Mouse (Mus musculus) ES-E14 (cell line): ENCODE measurements around the gene Spon1. TPM values are rescaled to one million over a fixed set of nuclear protein-coding genes. Genes with fewer than 3 reads are reported as not detected.

Experiments
- DNase-seq: peaks from one replicate; pipeline ENCODE4 v3.0.0-alpha.2; 2013; ENCODE audit warnings: low read depth, low spot score
- H3K27ac ChIP-seq: 2 replicates; pipeline ENCODE4 v1.5.1; 2012; ENCODE audit warnings: low read depth, mild to moderate bottlenecking, low read length, moderate library complexity, mixed read lengths; ENCODE audit not compliant: poor library complexity, insufficient read depth, severe bottlenecking
- H3K36me3 ChIP-seq: 2 replicates; pipeline ENCODE4 v1.6.1; 2012; ENCODE audit warnings: mild to moderate bottlenecking, low read length, moderate library complexity, mixed read lengths; ENCODE audit not compliant: control insufficient read depth, poor library complexity, insufficient read depth, severe bottlenecking
- H3K4me1 ChIP-seq, 2 experiments: fragments of 150-350 bp in 1 of 2; sonication (generic) in 1 of 2; 2 replicates each; pipeline ENCODE4 v1.6.1; 2012; ENCODE audit warnings: low read length in 2 of 2, mild to moderate bottlenecking in 1 of 2, mixed read lengths in 1 of 2; ENCODE audit not compliant: control insufficient read depth in 2 of 2, insufficient read depth in 2 of 2, poor library complexity in 1 of 2
- H3K4me3 ChIP-seq, 2 experiments: fragments of 150-350 bp in 1 of 2; sonication (generic) in 1 of 2; 2 replicates each; pipeline ENCODE4 v1.5.1; 2012; ENCODE audit warnings: low read length in 2 of 2, low read depth in 1 of 2, mild to moderate bottlenecking in 1 of 2, mixed read lengths in 1 of 2; ENCODE audit not compliant: insufficient read depth in 1 of 2, poor library complexity in 1 of 2, severe bottlenecking in 1 of 2
- H3K9ac ChIP-seq: 2 replicates; pipeline ENCODE4 v1.6.1; 2012; ENCODE audit warnings: low read depth, mild to moderate bottlenecking, low read length, mixed read lengths; ENCODE audit not compliant: poor library complexity, insufficient read depth, severe bottlenecking
- H3K9me3 ChIP-seq: fragments of 150-350 bp; sonication (generic); 2 replicates; pipeline ENCODE4 v1.6.1; 2012; ENCODE audit warnings: low read depth, mild to moderate bottlenecking, low read length; ENCODE audit not compliant: control insufficient read depth, insufficient read depth
- CHD2 ChIP-seq: IDR thresholded peaks from 2 replicates; pipeline ENCODE4 v1.6.1; 2014; ENCODE audit warnings: mild to moderate bottlenecking, low read depth, low read length, inconsistent platforms
- HCFC1 ChIP-seq: IDR thresholded peaks from 2 replicates; pipeline ENCODE4 v1.6.1; 2012; ENCODE audit warnings: low read length, inconsistent platforms, borderline replicate concordance; ENCODE audit not compliant: insufficient read depth
- MAFK ChIP-seq: IDR thresholded peaks from 2 replicates; pipeline ENCODE4 v1.6.1; 2014; ENCODE audit warnings: mild to moderate bottlenecking, low read depth, low read length, inconsistent platforms; ENCODE audit not compliant: insufficient read depth
- ZC3H11A ChIP-seq: IDR thresholded peaks from 2 replicates; pipeline ENCODE4 v1.6.1; 2012; ENCODE audit warnings: low read depth, mild to moderate bottlenecking, inconsistent platforms, low read length, borderline replicate concordance
- ZNF384 ChIP-seq: IDR thresholded peaks from 2 replicates; pipeline ENCODE4 v1.6.1; 2012; ENCODE audit warnings: low read depth, low read length, inconsistent platforms
- in situ Hi-C, 2 experiments: fragments of 600-800 bp; cut with MboI; formaldehyde crosslinking; loops; one replicate each; pipeline ENCODE4 v1.15.1; 2025; ENCODE audit warnings: low sequenced_read_pairs in 2 of 2, inconsistent platforms in 1 of 2; ENCODE audit not compliant: unreplicated experiment in 2 of 2
- total RNA-seq: library from RNA; depleted of rRNA; stranded (reverse); fragments of 300-350 nt; gene quantifications from 2 replicates; pipeline ENCODE4 v1.2.3, GENCODE M21; 2012

Gene Spon1
- total RNA-seq, 1 experiment = 0.13 TPM

DNA sequence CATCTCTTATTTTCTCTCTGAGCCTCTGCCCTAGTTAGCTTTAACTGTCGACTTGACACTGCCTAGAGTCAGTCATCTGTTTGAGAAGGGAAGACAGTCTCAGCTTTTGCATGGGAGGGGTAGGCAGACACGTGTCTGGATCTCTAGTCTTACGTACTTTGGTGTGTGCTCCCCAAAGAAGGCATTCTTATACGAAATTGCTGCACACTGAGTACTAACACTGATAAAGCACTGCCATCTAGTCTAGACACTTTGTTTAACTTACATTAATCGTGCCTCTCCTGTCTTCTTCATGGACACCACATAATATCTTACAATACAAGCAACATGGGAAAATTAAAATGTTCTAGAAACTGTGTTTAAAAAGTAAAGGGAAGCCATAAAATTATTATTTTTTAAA lies 129.5 kb downstream of the Spon1 start:
- no peaks in the 10 kb centered on the region for H3K4me1 ChIP-seq
- TF ChIP-seq CHD2 (no peak), HCFC1 (no peak), ZNF384 (no peak), MAFK (no peak), ZC3H11A (no peak)
- H3K27ac ChIP-seq = no peak overlapping the region
- in situ Hi-C loops = no loop called here
- H3K4me3 ChIP-seq = no peak overlapping the region
- no peaks in the 10 kb centered on the region for H3K9me3 ChIP-seq
- no peak overlapping the region for H3K9ac ChIP-seq
- DNase-seq = no peak
- no peaks in the 10 kb centered on the region for H3K36me3 ChIP-seq

DNA sequence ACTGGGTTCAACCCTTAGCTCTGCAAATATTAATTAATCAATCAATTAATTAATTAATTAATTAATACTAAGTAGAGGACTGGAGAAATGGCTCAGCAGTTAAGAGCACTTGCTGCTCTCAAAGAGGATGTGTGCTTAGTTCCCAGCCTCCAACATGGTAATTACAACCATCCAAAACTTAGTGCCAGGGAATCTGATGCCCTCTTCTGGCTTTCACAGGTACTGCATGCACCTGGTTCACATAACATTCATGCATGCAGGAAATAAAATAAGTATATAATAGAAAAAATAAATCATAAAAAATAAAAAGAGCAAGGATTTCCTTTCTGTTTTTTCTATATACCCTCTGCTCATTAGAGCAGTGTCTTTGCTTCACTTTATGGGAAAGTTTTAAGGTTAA lies 132.6 kb downstream of the Spon1 start:
- H3K4me1 ChIP-seq = no peaks in the 10 kb centered on the region
- in situ Hi-C loops = no loop called here
- TF ChIP-seq ZC3H11A (0 out of 2 replicates have a peak, but pooled peaks have one; percentile 24), ZNF384 (no peak)

DNA sequence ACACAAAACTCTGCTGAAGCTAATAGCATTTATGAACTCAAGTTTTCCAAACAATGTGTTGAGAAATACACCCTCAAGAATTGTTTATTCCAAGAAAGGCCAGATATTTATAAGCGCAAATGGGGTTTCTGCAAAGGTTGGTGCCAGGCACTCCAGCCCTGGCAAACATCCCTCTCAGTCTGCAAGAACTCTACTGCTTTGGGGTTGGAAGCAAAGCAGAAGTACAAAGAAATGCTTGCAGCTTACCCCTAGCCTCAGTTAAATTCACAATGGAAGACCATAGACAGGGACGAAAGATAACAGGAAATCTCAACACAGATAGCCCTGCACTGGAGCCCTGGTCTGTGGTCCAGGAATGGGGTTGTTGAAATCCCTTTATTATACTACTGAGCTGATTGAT lies 135.7 kb downstream of the Spon1 start:
- no peaks in the 10 kb centered on the region for H3K9me3 ChIP-seq
- no peak overlapping the region for H3K9ac ChIP-seq
- no peaks in the 10 kb centered on the region for H3K4me1 ChIP-seq
- in situ Hi-C loops = no loop called here
- TF ChIP-seq ZC3H11A = no peak
- TF ChIP-seq CHD2 = no peak
- no peak for TF ChIP-seq HCFC1
- TF ChIP-seq ZNF384 = no peak
- TF ChIP-seq MAFK = no peak
- no peak for DNase-seq
- H3K4me3 ChIP-seq = no peak overlapping the region
- no peak overlapping the region for H3K27ac ChIP-seq
- H3K36me3 ChIP-seq = no peaks in the 10 kb centered on the region

More for the DNA sequence above, 132.6 kb downstream of the Spon1 start:
- no peak overlapping the region for H3K4me3 ChIP-seq
- no peaks in the 10 kb centered on the region for H3K36me3 ChIP-seq
- H3K27ac ChIP-seq = no peak overlapping the region
- no peaks in the 10 kb centered on the region for H3K9me3 ChIP-seq
- no peak overlapping the region for H3K9ac ChIP-seq
- no peak for DNase-seq

GRCm38 (mm10) chr7:113901941-113902515 lies 136.2 kb downstream of the Spon1 start:
- Histone ChIP-seq H3K4me1 (no peaks in the 10 kb centered on the region), H3K36me3 (no peaks in the 10 kb centered on the region), H3K9me3 (no peaks in the 10 kb centered on the region), H3K27ac (no peak overlapping the region), H3K9ac (no peak overlapping the region), H3K4me3 (no peak overlapping the region)
- no peak for TF ChIP-seq ZC3H11A
- TF ChIP-seq MAFK = no peak
- TF ChIP-seq HCFC1 = no peak
- TF ChIP-seq CHD2 = no peak
- TF ChIP-seq ZNF384 = no peak
- no peak for DNase-seq
- in situ Hi-C loops = no loop called here
